Mouse (Mus musculus) regulatory T cell (primary cell): ENCODE measurements around the gene Foxj1.
"Not testable (repeated sequence)": the region's sequence is repeated elsewhere in the genome, so short reads cannot be mapped to it uniquely, and the experiment has no call there.

ENCODE experiments used
- in situ Hi-C: fragments of 300-600 bp; cut with MboI, MseI; formaldehyde crosslinking; loops from one replicate; pipeline ENCODE4 v1.15.1; 2025; ENCODE audit warnings: high pct_unique_total_duplicates

The Foxj1 gene

DNA sequence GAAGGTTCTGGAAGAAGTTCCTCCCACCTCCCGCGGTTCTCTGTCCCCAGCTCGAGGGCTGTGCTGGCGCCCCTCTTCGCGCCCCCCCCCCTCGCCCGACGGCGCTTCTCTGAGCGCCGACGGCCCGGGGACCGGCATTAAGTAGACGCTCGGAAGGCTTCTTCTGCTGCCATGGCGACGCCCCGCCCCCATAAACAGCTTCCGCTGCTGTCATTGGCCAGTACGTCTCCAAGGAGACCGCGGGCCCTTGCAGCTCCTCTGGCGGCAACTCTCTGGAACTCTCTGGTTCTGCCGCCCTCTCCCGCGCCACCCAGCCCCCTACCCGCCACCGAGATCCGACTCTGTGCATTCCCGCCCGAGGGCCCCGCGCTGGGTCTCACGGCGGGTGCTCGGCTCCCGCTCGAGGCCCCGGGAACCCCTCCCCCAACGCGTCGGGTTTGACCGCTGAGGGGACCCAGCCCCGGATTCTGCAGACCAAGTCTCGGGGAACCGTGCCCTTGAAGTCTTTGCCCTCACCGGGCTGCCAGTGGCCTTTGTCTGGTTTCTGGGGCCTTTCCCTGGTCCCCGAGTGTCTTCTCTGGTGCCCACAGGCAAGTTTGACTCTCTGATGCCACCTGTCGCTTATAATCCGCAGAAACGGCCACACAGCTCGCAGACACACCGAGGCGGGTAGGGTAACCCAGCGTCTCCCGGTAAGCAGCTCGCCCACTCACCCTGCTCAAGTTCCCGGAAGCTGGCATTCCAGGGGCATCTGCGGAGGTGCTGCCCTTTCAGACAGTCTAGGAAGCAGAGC lies at the start of gene Foxj1:
Gene Foxj1, minus strand, starts transcription at position 156 of the 793 bp plus-strand sequence.
- in situ Hi-C loops = no loop called here

GRCm38 (mm10) chr11:116384171-116384570 lies 49.0 kb upstream of the Foxj1 start:
- in situ Hi-C loops = no loop called here

GRCm38 (mm10) chr11:116383070-116383469 lies 47.9 kb upstream of the Foxj1 start:
- in situ Hi-C loops = not testable (repeated sequence)

GRCm38 (mm10) chr11:116380767-116381166 lies 45.6 kb upstream of the Foxj1 start:
- in situ Hi-C loops = no loop called here

- in situ Hi-C loops = no loop called here
Observed at GRCm38 (mm10) chr11:116379530-116379929, 44.3 kb upstream of the Foxj1 start.

DNA sequence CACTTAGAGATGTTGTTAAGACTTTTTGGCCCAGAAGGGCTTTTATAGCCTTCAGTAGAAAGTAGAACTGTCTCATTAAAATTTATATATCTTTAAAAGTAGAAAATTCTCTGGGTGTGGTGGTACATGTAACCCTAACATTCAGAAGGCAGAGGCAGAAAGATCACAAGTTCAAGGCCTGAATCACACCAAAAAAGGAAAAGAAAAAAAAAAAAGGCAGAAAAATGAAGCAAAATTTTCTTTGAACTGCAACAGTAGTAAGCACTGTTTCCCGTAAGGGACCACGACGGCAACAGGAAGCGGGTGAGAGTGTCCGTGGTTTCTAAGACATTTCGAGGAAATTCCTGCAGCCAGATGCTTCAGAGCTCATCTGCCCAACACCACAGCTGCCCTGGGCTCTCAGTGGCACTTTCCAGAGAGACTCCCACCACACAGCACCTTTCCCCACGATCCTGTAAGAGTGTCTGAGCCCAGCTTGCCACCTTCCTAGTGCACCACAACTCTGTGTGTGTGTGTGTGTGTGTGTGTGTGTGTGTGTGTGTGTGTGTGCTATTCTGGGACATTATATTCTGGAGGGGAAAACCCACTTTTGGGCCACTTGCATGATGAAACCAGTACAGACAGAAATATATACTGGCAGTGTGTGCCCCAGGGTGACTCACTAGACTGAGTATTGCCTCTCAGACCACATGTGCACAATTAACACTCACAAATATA lies 41.9 kb upstream of the Foxj1 start:
- in situ Hi-C loops = no loop called here

GRCm38 (mm10) chr11:116371894-116372450 lies 36.8 kb upstream of the Foxj1 start:
- in situ Hi-C loops = loop anchor here (25.0 kb wide), 1 partner anchor 1765 kb away; the partner anchor contains the start of gene Dnah17

GRCm38 (mm10) chr11:116369633-116370032 lies 34.4 kb upstream of the Foxj1 start:
- in situ Hi-C loops = loop anchor here (25.0 kb wide), 1 partner anchor 1768 kb away; the partner anchor contains the start of gene Dnah17

DNA sequence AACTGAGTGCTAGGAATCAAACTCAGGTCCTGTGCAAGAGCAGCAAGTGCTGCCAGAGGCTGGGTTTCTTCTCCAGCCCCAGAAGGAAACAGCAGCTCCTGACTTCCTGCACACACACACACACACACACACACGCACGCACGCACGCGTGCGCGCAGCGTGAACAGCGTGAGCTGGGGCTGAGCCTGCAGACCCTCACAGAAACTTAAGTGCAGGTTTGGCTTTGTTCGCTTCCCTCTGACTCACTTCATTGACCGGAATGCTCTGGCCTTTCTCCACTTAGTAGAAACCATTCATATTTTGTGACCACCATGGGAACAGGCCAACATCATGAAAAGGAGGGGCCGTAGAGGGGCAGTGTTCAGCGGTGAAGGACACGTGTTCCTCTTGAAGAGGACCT lies 33.9 kb upstream of the Foxj1 start:
- in situ Hi-C loops = loop anchor here (25.0 kb wide), 1 partner anchor 1768 kb away; the partner anchor contains the start of gene Dnah17

- in situ Hi-C loops = loop anchor here (25.0 kb wide), 1 partner anchor 1769 kb away; the partner anchor contains the start of gene Dnah17
Observed at GRCm38 (mm10) chr11:116368116-116368515, 32.9 kb upstream of the Foxj1 start.

- in situ Hi-C loops = loop anchor here (25.0 kb wide), 1 partner anchor 1771 kb away; the partner anchor contains the start of gene Dnah17
Observed at GRCm38 (mm10) chr11:116366647-116367046, 31.4 kb upstream of the Foxj1 start.

DNA sequence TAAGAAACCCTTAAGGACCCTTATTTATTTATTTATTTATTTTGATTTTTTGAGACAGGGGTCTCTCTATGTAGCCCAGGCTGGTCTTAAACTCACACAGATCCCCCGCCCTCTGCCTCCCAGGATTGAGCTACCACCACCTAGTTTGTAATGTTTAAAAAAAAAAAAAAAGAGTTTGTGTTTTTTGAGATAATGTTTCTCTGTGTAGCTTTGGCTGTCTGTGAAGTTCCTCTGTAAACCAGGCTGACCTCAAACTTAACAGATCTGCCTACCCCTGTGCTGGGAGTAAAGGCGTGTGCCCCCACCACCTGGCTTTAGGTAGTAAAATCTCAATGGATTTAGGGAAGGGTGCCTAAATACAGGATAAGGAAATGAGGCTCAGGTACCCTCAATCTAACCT lies 30.9 kb upstream of the Foxj1 start:
- in situ Hi-C loops = loop anchor here (25.0 kb wide), 1 partner anchor 1771 kb away; the partner anchor contains the start of gene Dnah17

DNA sequence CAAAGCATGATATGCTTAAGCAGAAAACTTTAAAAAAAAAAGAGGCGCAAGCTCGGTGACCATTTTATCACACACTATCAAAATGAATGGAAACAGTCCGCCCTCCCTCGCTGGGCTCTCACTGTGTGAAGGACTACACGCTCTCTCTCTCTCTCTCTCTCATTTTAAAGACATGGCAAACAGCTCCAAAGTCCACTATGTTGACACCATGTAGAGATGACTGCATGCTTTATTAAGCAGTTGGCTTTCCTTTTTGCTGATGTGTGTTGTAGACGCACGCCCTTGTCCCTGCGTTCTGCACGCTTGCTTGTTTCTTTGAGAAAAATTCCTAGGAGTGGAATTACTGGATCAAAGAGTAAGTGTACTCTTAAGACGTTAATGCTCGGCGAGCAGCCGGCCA lies 30.2 kb upstream of the Foxj1 start:
- in situ Hi-C loops = loop anchor here (25.0 kb wide), 1 partner anchor 1772 kb away; the partner anchor contains the start of gene Dnah17

DNA sequence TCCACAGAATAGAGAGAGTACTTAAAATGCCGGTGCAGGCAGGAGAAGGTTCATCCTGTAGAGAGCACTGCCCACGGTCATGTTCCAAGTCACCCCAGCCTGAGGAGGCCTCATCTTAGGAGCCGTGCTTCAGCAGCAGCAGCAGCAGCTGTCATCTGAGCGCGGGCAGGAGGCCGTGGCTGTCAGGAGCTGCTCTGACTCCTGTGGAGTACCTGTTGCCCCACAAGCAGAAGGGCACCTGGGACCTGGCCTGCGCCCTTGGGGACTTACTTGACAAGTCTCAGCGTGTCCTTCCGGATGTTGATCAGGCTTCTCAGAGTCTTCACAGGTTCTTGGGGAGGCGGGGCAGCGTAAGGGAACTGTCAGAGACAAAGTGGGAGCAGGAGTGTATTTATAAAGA lies 26.8 kb upstream of the Foxj1 start:
- in situ Hi-C loops = loop anchor here (5.0 to 25.0 kb wide), 2 partner anchors 40 to 1775 kb away; partner anchors contain the start of gene Dnah17

DNA sequence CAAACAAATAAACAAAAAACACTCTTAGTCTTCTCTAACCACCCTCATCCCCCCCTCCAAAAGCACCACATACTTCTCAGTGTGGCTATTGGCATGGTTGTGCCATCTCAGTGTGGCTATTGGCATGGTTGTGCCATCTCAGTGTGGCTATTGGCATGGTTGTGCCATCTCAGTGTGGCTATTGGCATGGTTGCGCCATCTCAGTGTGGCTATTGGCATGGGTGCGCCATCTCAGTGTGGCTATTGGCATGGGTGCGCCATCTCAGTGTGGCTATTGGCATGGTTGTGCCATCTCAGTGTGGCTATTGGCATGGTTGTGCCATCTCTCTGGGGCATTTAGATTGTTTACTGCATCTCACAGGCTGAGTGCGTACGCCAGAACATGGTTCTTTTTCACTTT lies 25.7 kb upstream of the Foxj1 start:
- in situ Hi-C loops = loop anchor here (5.0 to 25.0 kb wide), 2 partner anchors 39 to 1776 kb away; partner anchors contain the start of gene Dnah17

GRCm38 (mm10) chr11:116359652-116360051 lies 24.5 kb upstream of the Foxj1 start:
- in situ Hi-C loops = loop anchor here (5.0 to 25.0 kb wide), 2 partner anchors 37 to 1778 kb away; partner anchors contain the start of gene Dnah17

DNA sequence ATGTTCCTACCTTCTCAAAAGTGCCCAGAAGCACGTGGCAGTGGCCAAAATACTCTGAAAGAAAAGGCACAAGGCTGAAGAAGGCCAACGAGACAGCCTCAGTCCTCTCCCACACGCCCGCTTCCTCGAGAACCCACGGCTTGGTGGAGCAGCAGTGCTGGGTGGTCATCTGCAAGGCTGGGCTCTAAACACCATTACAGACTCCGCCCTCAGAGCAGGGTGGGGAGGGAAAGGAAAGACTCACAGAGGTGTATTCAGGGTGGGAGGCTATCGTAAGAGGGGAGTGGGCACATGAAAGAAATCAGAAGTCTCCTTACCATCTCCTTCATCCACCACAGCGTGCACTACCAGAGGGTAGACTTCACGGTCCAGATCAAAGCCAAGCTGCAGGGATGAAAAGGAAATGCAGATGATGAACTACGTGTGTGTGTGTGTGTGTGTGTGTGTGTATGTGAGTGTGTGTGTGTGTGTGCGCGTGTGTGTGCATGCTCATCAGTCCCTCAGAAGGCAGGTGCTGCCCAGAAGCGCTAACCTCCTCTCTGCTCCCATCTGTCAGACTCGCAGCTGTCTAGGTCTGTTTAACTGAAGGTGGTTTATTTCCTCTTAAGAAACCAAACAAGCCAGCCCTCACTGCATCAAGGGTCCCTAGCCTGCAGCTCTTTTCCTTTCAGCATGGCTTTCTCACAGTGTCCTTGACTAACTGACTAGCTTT lies 23.9 kb upstream of the Foxj1 start:
- in situ Hi-C loops = loop anchor here (25.0 kb wide), 1 partner anchor 1778 kb away; the partner anchor contains the start of gene Dnah17

DNA sequence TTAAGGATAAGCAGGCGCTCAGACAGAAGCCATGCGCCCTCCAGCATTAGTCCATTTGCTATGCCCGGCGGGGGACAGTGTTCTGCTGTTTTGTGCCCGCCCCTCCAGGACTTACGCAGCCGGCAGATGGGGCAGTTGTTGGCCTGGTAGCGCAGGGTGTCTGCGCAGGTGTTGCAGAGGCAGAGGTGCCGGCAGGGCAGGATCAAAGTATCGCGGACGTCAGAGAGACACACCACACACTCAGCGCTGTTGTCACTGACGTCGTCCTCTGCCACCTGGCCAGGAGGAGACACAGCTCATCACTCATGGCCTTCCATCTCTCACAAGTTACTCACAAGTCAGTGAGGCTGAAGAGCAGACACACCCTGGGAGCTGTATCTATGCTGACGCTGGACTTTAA lies 19.3 kb upstream of the Foxj1 start:
- in situ Hi-C loops = loop anchor here (25.0 kb wide), 1 partner anchor 1783 kb away; the partner anchor contains the start of gene Dnah17

- in situ Hi-C loops = loop anchor here (25.0 kb wide), 1 partner anchor 1784 kb away; the partner anchor contains the start of gene Dnah17
Observed at GRCm38 (mm10) chr11:116353535-116353934, 18.3 kb upstream of the Foxj1 start.

DNA sequence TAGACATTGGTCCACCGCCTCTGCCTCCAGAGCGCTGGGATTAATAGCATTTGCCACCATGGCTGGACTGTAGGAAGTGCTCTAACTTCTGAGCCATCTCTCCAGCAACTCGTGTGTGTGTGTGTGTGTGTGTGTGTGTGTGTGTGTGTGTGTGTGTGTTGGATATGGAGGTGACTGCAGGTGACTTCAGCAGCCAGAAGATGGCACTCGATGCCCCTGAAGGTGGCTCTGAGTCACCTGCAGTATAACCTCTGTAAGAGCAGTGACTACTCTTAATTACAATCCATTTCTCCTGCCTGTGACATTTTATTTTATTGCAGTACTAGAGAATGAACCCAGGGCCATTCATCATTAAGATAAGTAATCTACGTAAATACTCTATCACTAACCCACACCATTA lies 16.1 kb upstream of the Foxj1 start:
- in situ Hi-C loops = loop anchor here (25.0 kb wide), 1 partner anchor 1786 kb away; the partner anchor contains the start of gene Dnah17

DNA sequence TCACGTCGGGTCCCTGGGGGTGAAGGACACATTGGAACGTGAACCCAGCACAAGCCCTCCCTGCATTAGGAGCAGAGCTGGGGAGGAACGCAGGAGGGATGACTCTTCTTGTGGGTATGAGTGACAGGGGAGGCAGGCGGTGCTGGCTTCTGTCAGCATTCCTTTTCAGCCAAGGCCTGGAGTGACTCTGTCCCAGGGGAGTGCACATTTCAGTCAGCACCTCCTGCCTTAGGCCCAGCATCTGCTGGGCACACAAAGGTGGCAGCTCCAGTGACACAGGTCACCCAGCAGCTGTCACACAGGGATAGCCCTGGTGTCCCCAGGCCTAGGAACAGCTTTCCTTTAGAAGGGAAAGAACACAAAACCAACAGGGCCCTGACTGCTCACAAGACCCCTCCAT lies 12.8 kb upstream of the Foxj1 start:
- in situ Hi-C loops = no loop called here
